Mouse (Mus musculus): Measurements from ENCODE around the gene Rbbp5. TPM values are rescaled to one million over a fixed set of nuclear protein-coding genes. Genes with fewer than 3 reads are reported as not detected.
A peak's percentile ranks its signal among the peaks of the same experiment; 100 is the strongest.

The Rbbp5 gene
- polyA plus RNA-seq, 1 experiment: not detected

DNA sequence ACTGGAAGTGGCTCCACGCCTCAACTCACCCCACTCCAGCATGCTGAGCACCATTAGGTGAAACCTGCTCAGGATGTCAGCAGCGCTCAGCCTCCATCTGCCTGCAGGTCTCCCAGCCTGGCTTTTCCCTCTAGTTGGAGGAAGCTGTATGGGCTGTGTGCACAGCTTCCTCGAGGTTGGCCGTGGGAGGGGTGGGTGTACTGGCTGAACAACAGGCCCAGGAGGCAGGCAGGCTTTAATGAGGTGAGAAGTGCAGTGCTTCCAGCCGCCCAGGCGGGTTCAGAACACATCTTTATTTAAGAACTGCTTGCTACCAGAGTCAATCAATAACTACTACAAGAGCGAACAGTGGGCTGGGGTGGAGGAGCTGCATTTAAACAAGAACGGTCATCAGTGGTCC lies 34.4 kb downstream of the Rbbp5 start:
- 52% methylated on average over 8 of the region's 8 CpGs for WGBS
- peaks cover 5% of the 10 kb centered on the region; the same call in 1 of the 2 replicates for H3K4me1 ChIP-seq (ENCODE audit: control insufficient read depth, insufficient read depth, low read length)
- TF ChIP-seq POLR2A (IDR thresholded peaks at IDR 0.05; ENCODE audit: insufficient read depth, low read depth, low read length) (no peak), CTCF (IDR thresholded peaks at IDR 0.05; ENCODE audit: insufficient read depth, low read depth, low read length) (no peak)
- H3K4me3 ChIP-seq (ENCODE audit: insufficient read depth, low read depth, low read length): no peak overlapping the region
- no peak overlapping the region for H3K27ac ChIP-seq (ENCODE audit: insufficient read depth, low read depth, low read length)

DNA sequence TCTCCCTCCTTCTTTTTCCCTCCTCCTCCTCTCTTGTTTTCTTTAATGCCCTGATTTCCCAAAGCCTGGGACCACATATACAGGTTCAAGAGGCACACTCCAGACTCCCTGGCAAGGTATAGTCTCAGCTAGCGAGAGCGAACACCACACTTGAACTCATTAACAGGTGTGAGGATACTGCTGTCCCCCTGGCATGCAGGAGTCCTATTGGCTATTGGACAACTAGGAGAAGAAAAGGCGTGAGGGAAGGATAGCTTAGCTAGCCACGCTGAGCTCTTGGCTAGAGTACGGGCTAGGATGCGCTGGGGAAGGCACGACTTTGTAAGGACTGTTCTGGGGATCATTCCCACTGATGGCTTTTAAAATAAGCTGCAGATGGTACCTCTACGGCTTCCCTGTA lies 34.9 kb downstream of the Rbbp5 start:
- no peak overlapping the region for H3K27ac ChIP-seq (ENCODE audit: insufficient read depth, low read depth, low read length)
- TF ChIP-seq CTCF (IDR thresholded peaks at IDR 0.05; ENCODE audit: insufficient read depth, low read depth, low read length): no peak
- no peak for TF ChIP-seq POLR2A (IDR thresholded peaks at IDR 0.05; ENCODE audit: insufficient read depth, low read depth, low read length)
- no peak overlapping the region for H3K4me3 ChIP-seq (ENCODE audit: insufficient read depth, low read depth, low read length)
- WGBS: 83% methylated on average over 8 of the region's 8 CpGs
- H3K4me1 ChIP-seq (ENCODE audit: control insufficient read depth, insufficient read depth, low read length): peaks cover 5% of the 10 kb centered on the region; the same call in 1 of the 2 replicates

DNA sequence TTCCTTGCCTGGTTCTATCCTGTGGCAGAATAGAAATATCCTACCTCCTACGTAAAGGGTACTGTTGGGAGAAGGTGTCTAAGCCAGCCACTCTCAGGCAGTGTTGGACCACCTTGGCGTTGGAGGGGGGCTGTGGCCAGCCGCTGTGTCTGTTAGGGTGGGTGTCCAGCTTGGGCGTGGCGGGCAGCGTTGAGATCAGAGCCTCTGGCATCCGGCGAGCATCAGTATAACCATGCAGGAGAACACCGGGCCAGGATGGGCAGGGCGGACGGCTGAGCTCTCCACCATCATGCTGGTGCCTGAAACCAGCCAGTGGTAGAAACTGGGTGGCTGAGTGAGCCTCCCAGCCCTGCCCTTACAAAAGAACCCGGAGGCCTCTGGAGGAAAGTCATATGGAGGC lies 38.2 kb downstream of the Rbbp5 start:
- Histone ChIP-seq H3K27ac (ENCODE audit: insufficient read depth, low read depth, low read length) (no peak overlapping the region), H3K4me1 (ENCODE audit: control insufficient read depth, insufficient read depth, low read length) (peaks cover 5% of the 10 kb centered on the region; the same call in 1 of the 2 replicates), H3K4me3 (ENCODE audit: insufficient read depth, low read depth, low read length) (no peak overlapping the region)
- TF ChIP-seq CTCF (IDR thresholded peaks at IDR 0.05; ENCODE audit: insufficient read depth, low read depth, low read length): no peak
- TF ChIP-seq POLR2A (IDR thresholded peaks at IDR 0.05; ENCODE audit: insufficient read depth, low read depth, low read length): no peak
- 92% methylated on average over 12 of the region's 12 CpGs for WGBS

DNA sequence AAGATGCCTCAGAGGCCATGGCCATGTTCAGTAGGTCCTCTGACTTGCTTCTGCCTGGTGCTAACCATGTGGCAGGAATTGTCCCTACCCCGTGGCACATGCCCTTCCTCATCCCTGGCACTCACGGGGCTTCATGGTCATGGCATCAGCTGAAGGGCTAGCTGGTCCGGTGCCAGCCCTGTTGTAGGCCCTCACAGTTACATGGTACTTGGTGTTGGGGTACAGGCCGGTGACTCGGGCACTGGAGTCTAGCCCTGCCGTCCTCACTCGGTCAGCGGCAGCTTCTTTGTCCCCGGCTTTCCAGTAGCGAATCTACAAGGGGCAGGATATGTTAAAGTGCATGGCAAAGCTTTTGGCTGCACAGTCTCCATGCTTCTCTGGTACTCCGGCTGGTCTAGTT lies 39.6 kb downstream of the Rbbp5 start:
- Histone ChIP-seq H3K27ac (ENCODE audit: insufficient read depth, low read depth, low read length) (no peak overlapping the region), H3K4me3 (ENCODE audit: insufficient read depth, low read depth, low read length) (no peak overlapping the region), H3K4me1 (ENCODE audit: control insufficient read depth, insufficient read depth, low read length) (peaks cover 3% of the 10 kb centered on the region; the same call in 1 of the 2 replicates)
- TF ChIP-seq CTCF (IDR thresholded peaks at IDR 0.05; ENCODE audit: insufficient read depth, low read depth, low read length) (no peak), POLR2A (IDR thresholded peaks at IDR 0.05; ENCODE audit: insufficient read depth, low read depth, low read length) (no peak)
- 91% methylated on average over 11 of the region's 11 CpGs for WGBS

DNA sequence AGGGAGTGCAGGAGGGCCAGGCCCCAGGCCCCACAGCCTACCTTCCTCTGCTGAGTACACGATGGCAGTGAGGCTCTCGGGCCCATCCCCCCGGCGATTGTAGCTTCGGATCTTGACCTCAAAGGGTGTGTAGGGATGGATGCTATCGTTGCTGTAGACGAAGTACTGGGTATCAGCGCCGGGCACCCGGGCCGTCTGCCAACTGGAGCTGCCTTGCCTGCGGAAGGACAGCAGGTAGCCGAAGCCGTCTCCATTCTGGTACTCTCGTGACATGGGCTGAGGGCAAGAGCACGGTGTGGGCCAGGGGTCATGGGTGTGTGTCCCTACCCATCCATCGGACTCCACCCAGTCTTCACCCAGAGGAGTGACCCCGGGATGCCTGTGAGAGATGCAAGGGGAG lies 41.5 kb downstream of the Rbbp5 start:
- Histone ChIP-seq H3K4me3 (ENCODE audit: insufficient read depth, low read depth, low read length) (no peak overlapping the region), H3K4me1 (ENCODE audit: control insufficient read depth, insufficient read depth, low read length) (peaks cover 3% of the 10 kb centered on the region; the same call in 1 of the 2 replicates), H3K27ac (ENCODE audit: insufficient read depth, low read depth, low read length) (no peak overlapping the region)
- no peak for TF ChIP-seq CTCF (IDR thresholded peaks at IDR 0.05; ENCODE audit: insufficient read depth, low read depth, low read length)
- no peak for TF ChIP-seq POLR2A (IDR thresholded peaks at IDR 0.05; ENCODE audit: insufficient read depth, low read depth, low read length)
- WGBS: 82% methylated on average over 18 of the region's 18 CpGs

DNA sequence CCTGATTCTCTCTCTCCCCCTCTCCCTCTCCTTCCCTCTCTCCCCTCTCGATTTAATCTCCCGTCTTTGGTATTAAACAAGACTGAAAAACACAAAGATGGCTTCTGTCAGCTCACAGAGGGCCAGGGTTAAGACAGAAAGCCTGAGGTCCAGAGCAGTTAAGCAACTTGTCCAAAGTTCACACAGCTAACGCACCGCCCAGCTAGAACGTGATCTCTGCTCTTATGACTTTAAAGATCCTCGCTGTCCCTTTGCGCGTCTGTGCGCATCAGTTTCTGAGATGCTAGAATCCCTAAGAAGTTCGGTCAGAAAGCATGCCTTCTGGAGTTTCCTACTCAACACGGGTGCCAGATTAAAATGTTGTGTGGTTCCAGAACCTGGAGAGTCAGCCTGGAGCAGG lies 42.6 kb downstream of the Rbbp5 start:
- Histone ChIP-seq H3K4me1 (ENCODE audit: control insufficient read depth, insufficient read depth, low read length) (no peaks in the 10 kb centered on the region), H3K4me3 (ENCODE audit: insufficient read depth, low read depth, low read length) (no peak overlapping the region), H3K27ac (ENCODE audit: insufficient read depth, low read depth, low read length) (no peak overlapping the region)
- no peak for TF ChIP-seq CTCF (IDR thresholded peaks at IDR 0.05; ENCODE audit: insufficient read depth, low read depth, low read length)
- no peak for TF ChIP-seq POLR2A (IDR thresholded peaks at IDR 0.05; ENCODE audit: insufficient read depth, low read depth, low read length)
- 89% methylated on average over 11 of the region's 11 CpGs for WGBS

DNA sequence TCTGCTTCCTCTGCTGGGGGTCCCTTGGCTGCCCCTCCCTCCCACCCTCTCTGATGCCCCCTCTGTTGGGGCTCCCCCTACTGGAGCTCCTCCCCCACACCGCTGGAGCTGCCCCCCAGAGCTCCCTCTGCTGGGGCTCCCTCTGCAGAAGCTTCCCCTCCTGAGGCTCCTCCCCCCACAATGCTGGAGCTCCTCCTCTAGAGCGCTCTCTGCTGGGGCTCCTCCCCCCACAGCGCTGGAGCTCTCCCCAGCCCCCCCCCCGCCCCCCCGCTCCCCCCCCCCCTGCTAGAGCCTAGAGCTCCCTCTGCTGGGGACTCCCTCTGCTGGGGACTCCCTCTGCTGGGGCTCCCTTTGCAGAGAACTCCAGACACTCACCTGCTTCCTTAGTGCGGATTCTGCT lies 43.6 kb downstream of the Rbbp5 start:
- no peak for TF ChIP-seq POLR2A (IDR thresholded peaks at IDR 0.05; ENCODE audit: insufficient read depth, low read depth, low read length)
- no peak for TF ChIP-seq CTCF (IDR thresholded peaks at IDR 0.05; ENCODE audit: insufficient read depth, low read depth, low read length)
- WGBS: 22% methylated on average over 2 of the region's 6 CpGs
- no peak overlapping the region for H3K27ac ChIP-seq (ENCODE audit: insufficient read depth, low read depth, low read length)
- H3K4me3 ChIP-seq (ENCODE audit: insufficient read depth, low read depth, low read length): no peak overlapping the region
- peaks cover 3% of the 10 kb centered on the region for H3K4me1 ChIP-seq (ENCODE audit: control insufficient read depth, insufficient read depth, low read length)

DNA sequence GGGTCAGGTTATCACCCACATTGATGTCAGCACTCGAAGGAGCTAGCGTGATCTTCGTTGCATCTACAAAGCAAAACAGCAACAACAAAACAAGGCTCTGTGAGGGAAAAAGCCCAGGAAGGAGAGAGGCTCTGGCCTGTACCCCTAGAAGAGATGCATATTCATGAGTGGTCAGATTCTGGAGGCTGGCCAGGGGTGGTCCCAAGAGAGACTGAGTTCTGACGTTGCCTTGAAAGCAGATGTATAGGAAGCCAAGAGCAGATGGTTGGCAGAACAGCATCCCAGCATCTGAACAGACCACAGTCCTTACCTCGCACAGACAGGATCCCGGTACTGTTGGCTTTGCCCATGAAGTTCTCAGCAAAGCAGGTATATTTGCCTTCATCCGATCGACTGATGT lies 45.9 kb downstream of the Rbbp5 start:
- Histone ChIP-seq H3K4me3 (ENCODE audit: insufficient read depth, low read depth, low read length) (no peak overlapping the region), H3K4me1 (ENCODE audit: control insufficient read depth, insufficient read depth, low read length) (peaks cover 9% of the 10 kb centered on the region), H3K27ac (ENCODE audit: insufficient read depth, low read depth, low read length) (no peak overlapping the region)
- no peak for TF ChIP-seq CTCF (IDR thresholded peaks at IDR 0.05; ENCODE audit: insufficient read depth, low read depth, low read length)
- no peak for TF ChIP-seq POLR2A (IDR thresholded peaks at IDR 0.05; ENCODE audit: insufficient read depth, low read depth, low read length)
- WGBS: 74% methylated on average over 8 of the region's 8 CpGs

DNA sequence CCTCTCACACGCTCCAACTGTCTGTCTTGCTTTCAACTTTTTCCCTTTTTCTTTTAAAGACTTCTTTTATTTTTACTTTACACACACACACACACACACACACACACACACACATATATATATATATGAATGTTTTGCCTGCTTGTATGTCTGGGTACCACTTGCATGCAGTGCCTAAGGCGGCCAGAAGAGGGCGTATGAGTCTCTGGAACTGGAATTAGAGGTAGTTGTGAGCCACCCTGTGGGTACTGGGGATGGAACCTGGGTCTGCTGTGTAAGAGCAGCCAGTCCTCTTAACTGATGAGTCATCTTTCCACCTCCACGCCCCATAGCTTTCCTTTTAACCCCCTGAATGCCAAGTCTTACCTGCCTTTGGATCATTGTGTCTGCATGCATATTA lies 46.8 kb downstream of the Rbbp5 start:
- TF ChIP-seq POLR2A (IDR thresholded peaks at IDR 0.05; ENCODE audit: insufficient read depth, low read depth, low read length) (no peak), CTCF (IDR thresholded peaks at IDR 0.05; ENCODE audit: insufficient read depth, low read depth, low read length) (no peak)
- H3K27ac ChIP-seq (ENCODE audit: insufficient read depth, low read depth, low read length): no peak overlapping the region
- WGBS: 39% methylated on average over 4 of the region's 4 CpGs
- peaks cover 9% of the 10 kb centered on the region for H3K4me1 ChIP-seq (ENCODE audit: control insufficient read depth, insufficient read depth, low read length)
- no peak overlapping the region for H3K4me3 ChIP-seq (ENCODE audit: insufficient read depth, low read depth, low read length)

DNA sequence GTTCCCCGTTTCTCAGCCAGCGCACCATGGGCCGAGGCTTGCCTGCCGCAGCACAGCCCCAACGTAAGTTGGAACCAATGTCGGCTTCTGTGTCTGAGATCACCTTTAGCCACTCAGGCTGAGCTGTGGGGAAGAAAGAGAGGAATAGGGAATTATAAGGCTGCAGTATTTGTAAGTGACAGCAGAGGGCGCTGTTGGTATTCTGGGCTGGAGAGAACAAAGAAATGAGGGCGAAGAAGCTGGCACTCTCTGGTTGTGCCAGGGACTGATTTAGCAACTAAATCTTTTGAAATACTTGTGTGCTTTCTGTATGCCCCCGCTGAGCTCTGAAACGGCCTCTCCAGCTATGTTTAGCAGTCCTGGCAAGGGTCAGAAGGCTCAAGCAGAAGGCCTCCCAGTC lies 48.7 kb downstream of the Rbbp5 start:
- no peak overlapping the region for H3K4me3 ChIP-seq (ENCODE audit: insufficient read depth, low read depth, low read length)
- 2% methylated on average over 10 of the region's 10 CpGs for WGBS
- TF ChIP-seq POLR2A (IDR thresholded peaks at IDR 0.05; ENCODE audit: insufficient read depth, low read depth, low read length) (no peak), CTCF (IDR thresholded peaks at IDR 0.05; ENCODE audit: insufficient read depth, low read depth, low read length) (no peak)
- H3K27ac ChIP-seq (ENCODE audit: insufficient read depth, low read depth, low read length): peak overlapping the region; percentile 40
- peaks cover 9% of the 10 kb centered on the region for H3K4me1 ChIP-seq (ENCODE audit: control insufficient read depth, insufficient read depth, low read length)

Data from olfactory bulb, adult 2 months (tissue).